Mouse (Mus musculus): Measurements from ENCODE around the gene Ubash3b. TPM values are rescaled to one million over a fixed set of nuclear protein-coding genes. Genes with fewer than 3 reads are reported as not detected.

Ubash3b gene
- polyA plus RNA-seq, 1 experiment from 2014 or later, result 8.1 TPM

DNA sequence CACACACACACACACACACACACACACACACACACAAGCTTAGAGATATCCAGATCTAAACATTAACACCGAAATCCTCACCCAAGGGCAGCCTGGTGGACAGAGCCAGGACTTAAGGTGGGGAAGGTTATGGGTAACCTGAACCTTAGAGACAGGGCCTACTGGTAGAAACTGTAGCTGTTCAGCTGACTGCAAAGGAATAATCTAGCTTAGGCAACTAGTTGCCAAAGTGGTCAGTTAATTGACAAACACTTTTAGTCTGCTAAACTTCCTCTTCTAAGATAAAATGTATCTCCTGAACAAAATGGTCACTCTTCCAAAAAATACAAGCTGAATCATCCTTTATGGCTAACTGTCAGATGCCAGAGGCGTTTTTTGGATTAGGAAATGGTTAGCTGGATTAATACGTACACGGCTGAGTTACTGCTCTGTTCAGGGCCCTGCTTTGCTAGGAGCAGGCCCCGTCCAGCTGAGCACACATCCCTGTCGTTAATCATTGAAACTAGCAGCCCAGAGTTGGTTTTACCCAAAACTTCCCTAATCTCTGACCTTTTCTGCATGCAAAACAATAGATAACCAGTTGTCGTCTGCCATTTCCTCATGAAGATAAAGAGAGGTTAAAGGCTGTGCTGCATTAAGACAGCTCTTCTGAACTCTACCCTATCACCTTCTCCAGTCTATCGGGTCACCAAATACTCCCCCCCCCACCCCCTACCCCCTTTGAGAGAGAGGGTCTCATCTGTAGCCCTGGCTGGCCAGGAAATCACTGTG is 102.5 kb downstream of the Ubash3b start:
- Histone ChIP-seq H3K4me3 (no peak overlapping the region), H3K9ac (replicated peaks) (no peak overlapping the region), H3K36me3 (no peaks in the 10 kb centered on the region), H3K9me3 (no peaks in the 10 kb centered on the region), H3K27ac (replicated peaks) (no peak overlapping the region), H3K4me1 (peaks cover 9% of the 10 kb centered on the region), H3K27me3 (no peaks in the 10 kb centered on the region), H3K4me2 (replicated peaks) (no peak overlapping the region)
- WGBS, result 60% methylated on average over 8 of the region's 8 CpGs
- no peak for ATAC-seq (ENCODE audit: low FRiP score, low read depth)

DNA sequence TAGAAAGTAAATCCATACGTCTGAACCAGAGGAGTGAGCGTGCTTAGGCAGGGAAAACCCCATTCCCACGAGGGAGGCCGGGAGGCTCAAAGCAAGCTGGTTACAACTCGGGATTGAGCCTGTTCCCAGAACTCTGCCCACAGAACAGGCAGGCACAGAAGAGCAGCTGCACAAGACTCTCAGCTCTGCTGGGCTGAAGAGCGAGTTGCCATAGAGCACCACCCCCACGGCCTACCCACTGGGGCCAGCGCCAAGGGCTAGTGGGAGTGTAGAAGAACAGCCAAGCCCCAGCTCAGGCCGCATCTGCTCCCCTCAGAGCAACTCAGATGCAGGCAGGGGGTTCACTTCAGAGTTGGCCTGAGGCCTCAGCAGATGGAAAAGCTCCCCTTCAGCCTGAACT is 107.3 kb downstream of the Ubash3b start:
- Histone ChIP-seq H3K4me1 (peaks cover 9% of the 10 kb centered on the region; the same call in 1 of the 2 replicates), H3K36me3 (no peaks in the 10 kb centered on the region), H3K9ac (replicated peaks) (no peak overlapping the region), H3K4me3 (no peak overlapping the region), H3K27me3 (no peaks in the 10 kb centered on the region), H3K4me2 (replicated peaks) (no peak overlapping the region), H3K27ac (replicated peaks) (no peak overlapping the region), H3K9me3 (no peaks in the 10 kb centered on the region)
- 89% methylated on average over 9 of the region's 9 CpGs for WGBS
- no peak for ATAC-seq (ENCODE audit: low FRiP score, low read depth)

DNA sequence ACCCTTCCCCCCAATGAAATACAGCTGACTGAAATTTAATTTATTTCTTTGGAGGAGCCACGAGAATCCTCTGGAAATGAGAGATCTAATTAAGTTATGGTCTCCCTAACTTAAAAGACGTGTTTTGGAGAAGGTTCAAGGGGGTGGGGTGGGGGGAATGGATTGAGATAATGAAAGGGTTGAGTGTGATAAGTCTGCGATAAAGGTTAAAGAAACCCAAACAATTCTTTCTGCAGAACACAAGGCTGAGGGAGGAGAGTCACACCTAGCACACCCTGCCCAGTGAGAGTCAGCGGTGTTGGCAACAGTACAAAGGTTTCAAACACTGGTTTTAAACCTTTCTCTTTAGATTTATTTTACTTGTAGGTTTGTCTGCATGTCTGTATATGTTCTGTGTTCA is 108.0 kb downstream of the Ubash3b start:
- no peaks in the 10 kb centered on the region for H3K36me3 ChIP-seq
- no peak overlapping the region for H3K27ac ChIP-seq (replicated peaks)
- H3K9me3 ChIP-seq, result no peaks in the 10 kb centered on the region
- H3K4me3 ChIP-seq, result no peak overlapping the region
- 68% methylated on average over 4 of the region's 4 CpGs for WGBS
- H3K27me3 ChIP-seq, result no peaks in the 10 kb centered on the region
- no peak for ATAC-seq (ENCODE audit: low FRiP score, low read depth)
- H3K4me2 ChIP-seq (replicated peaks), result no peak overlapping the region
- H3K4me1 ChIP-seq, result peaks cover 9% of the 10 kb centered on the region; the same call in 1 of the 2 replicates
- no peak overlapping the region for H3K9ac ChIP-seq (replicated peaks)

DNA sequence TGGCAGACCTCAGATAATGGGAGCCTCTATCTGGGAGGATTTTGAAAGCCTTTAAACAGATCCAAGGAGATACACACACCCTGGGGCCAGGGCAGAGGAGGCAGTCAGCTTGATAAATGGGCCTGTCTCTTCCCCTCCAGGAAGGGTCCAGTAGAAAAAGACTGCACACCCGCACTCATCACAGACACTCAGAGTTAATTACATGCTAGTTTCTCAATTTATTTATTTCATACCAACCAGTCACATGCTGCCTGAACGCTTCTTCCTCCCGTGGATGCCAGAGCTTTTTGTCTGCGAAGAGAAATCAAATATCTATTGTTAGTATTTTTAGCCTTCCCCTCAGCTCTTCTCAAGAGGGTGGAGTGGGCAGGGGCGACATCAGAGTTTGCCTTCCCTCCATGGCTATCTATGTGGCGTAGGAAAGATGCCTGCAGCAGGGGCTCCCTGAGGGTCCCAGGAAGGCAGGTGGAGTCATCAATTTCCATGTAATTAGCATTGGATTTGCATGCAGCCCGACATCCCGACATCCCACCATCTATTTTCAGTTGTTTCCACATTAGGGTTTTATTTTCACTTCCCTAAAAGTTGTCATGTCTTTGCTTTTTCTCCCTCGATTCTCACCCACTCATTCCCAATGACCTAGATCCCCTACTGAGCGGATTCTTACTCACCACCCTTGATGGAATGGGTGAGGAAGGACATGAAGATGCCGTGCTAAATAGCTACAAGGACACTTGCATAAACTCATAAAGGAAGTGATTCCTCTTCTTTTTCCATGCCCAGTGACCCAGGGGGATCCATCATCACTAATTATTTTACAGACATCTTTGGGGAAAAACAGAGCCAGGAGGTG is 110.2 kb downstream of the Ubash3b start:
- ATAC-seq (ENCODE audit: low FRiP score, low read depth), result no peak
- H3K9me3 ChIP-seq, result no peaks in the 10 kb centered on the region
- no peaks in the 10 kb centered on the region for H3K27me3 ChIP-seq
- peaks cover 9% of the 10 kb centered on the region; the same call in 1 of the 2 replicates for H3K4me1 ChIP-seq
- H3K36me3 ChIP-seq, result no peaks in the 10 kb centered on the region
- no peak overlapping the region for H3K4me2 ChIP-seq (replicated peaks)
- H3K9ac ChIP-seq (replicated peaks), result no peak overlapping the region
- WGBS, result 68% methylated on average over 11 of the region's 11 CpGs
- no peak overlapping the region for H3K4me3 ChIP-seq
- H3K27ac ChIP-seq (replicated peaks), result peak overlapping the region; percentile 46; the same call in 1 of the 2 replicates

DNA sequence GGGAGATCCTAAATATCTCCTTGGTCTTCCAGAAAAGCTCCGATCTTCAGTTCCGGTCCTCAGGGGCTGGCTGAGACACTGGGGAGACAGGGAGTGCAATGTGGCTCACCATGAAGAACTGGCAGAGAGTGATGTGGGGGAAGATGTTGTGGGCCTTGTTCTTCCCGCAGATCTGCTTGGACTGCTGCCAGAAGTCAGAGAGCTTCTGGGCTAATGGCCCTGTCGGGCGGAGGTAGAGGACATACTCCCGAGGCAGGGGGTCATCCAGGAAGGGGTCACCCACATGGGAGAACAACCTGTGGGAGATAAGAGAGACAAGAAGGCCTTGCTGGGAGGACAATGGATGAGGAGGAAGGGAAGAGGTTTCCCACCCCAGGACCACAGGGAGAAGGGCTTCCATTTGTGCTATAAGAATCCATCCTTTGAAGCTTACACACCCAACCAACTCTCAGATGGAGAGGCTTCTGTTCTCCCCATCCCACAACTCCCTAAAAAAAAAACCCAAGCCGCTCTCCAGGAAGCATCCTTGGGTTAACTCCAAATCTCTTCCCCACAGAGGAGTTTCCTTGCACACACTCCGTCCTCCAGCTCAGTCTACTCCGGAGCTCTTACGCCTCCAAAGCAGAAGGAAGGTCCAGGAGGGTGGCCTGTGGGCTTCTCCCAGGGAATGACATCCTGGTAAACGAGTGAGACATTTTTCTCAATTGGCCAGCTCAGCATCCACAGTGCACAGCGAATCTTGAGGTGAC is 111.0 kb downstream of the Ubash3b start:
- Histone ChIP-seq H3K27me3 (no peaks in the 10 kb centered on the region), H3K36me3 (no peaks in the 10 kb centered on the region), H3K4me3 (no peak overlapping the region), H3K4me1 (peaks cover 10% of the 10 kb centered on the region; the same call in 1 of the 2 replicates), H3K4me2 (replicated peaks) (no peak overlapping the region), H3K27ac (replicated peaks) (0 out of 2 replicates have a peak overlapping the region, but pooled peaks have one; percentile 46), H3K9ac (replicated peaks) (no peak overlapping the region), H3K9me3 (no peaks in the 10 kb centered on the region)
- WGBS, result 83% methylated on average over 12 of the region's 12 CpGs
- ATAC-seq (ENCODE audit: low FRiP score, low read depth), result no peak

DNA sequence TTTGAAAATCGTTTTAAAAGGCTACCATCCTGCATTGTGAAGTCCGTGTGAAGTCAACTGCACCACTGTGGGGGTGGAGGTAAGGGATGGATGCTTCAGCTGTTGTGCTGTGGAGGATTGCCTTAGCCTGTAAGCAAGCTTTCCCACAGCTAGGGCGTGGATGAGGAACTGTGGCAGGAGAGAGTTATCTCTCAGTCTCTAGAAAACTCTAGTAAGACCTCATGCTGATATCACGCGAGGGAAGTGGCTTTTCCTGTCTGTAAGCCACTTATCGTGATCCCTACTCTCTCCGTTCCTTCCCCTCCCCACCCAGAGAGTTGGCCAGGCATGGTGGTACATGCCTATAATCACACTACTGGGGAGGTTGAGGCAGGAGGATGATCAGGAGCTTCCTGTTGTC is 112.2 kb downstream of the Ubash3b start:
- no peak overlapping the region for H3K4me3 ChIP-seq
- no peak overlapping the region for H3K9ac ChIP-seq (replicated peaks)
- no peaks in the 10 kb centered on the region for H3K27me3 ChIP-seq
- no peak for ATAC-seq (ENCODE audit: low FRiP score, low read depth)
- peaks cover 12% of the 10 kb centered on the region; the same call in 1 of the 2 replicates for H3K4me1 ChIP-seq
- no peaks in the 10 kb centered on the region for H3K9me3 ChIP-seq
- no peak overlapping the region for H3K4me2 ChIP-seq (replicated peaks)
- no peak overlapping the region for H3K27ac ChIP-seq (replicated peaks)
- 85% methylated on average over 7 of the region's 7 CpGs for WGBS
- H3K36me3 ChIP-seq, result no peaks in the 10 kb centered on the region

DNA sequence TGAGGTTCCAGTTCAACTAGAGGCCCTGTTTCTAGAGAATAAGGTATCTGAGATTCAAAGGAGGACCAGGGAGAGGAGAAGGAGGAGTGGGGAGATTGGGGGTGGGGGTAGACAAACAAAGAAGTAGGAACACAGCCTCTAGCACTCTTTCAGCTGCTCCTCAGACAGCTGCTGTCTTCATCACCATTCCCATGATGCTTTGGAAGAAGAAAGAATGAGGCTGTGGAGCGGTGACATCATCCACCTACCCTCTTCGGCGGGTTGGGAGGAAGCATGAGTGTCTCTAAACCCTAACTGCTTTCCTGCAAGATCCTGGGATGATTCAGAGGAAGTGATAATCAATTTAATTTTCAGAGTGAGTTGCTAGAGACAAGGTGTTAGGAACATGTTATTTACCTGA is 112.7 kb downstream of the Ubash3b start:
- no peaks in the 10 kb centered on the region for H3K27me3 ChIP-seq

DNA sequence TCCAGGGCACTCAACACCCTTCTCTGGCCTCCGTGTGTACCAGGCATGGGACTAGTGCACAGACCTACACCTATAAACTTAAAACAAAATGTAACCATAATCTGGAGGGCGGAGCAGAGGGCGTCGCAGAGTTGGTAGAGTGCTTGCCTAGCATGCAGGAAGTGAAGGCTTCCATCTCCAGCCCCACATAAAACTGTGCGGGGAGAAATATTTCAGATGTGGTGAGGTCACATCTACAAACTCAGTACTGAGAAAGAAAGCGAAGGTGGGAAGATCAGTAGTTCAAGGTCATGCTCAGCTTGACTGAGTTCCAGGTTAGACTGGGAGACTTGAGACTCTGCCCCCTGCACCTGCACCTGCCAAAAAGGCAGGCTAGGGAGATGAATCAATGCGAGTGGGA is 113.3 kb downstream of the Ubash3b start:
- H3K4me3 ChIP-seq, result no peak overlapping the region
- H3K9ac ChIP-seq (replicated peaks), result no peak overlapping the region
- H3K36me3 ChIP-seq, result no peaks in the 10 kb centered on the region
- H3K27ac ChIP-seq (replicated peaks), result no peak overlapping the region
- 93% methylated on average over 7 of the region's 7 CpGs for WGBS
- H3K4me2 ChIP-seq (replicated peaks), result no peak overlapping the region
- H3K9me3 ChIP-seq, result no peaks in the 10 kb centered on the region
- no peak for ATAC-seq (ENCODE audit: low FRiP score, low read depth)
- H3K4me1 ChIP-seq, result peaks cover 12% of the 10 kb centered on the region; the same call in 1 of the 2 replicates
- no peaks in the 10 kb centered on the region for H3K27me3 ChIP-seq

More for the DNA sequence above, 112.7 kb downstream of the Ubash3b start:
- Histone ChIP-seq H3K4me1 (peaks cover 12% of the 10 kb centered on the region; the same call in 1 of the 2 replicates), H3K36me3 (no peaks in the 10 kb centered on the region), H3K4me3 (no peak overlapping the region), H3K9ac (replicated peaks) (no peak overlapping the region), H3K27ac (replicated peaks) (no peak overlapping the region), H3K4me2 (replicated peaks) (no peak overlapping the region), H3K9me3 (no peaks in the 10 kb centered on the region)
- WGBS, result 89% methylated on average over 3 of the region's 3 CpGs
- ATAC-seq (ENCODE audit: low FRiP score, low read depth), result no peak

DNA sequence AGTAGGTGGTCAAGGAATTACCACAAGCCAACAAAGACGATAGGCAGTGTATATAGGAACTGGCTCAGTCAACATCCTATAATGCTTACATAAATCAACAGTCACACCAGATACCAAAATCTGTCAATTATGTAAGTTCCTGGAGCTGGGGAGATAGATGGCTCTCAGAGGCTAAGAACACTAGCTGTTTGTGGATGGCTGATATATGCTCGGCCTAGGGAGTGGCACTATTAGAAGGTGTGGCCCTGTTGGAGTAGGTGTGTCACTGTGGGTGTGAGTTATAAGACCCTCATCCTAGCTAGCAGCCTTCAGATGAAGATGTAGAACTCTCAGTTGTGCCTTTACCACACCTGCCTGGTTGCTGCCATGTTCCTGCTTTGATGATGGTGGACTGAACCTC is 113.8 kb downstream of the Ubash3b start:
- H3K27ac ChIP-seq (replicated peaks), result no peak overlapping the region
- no peak overlapping the region for H3K4me3 ChIP-seq
- H3K4me1 ChIP-seq, result peaks cover 12% of the 10 kb centered on the region; the same call in 1 of the 2 replicates
- H3K4me2 ChIP-seq (replicated peaks), result no peak overlapping the region
- ATAC-seq (ENCODE audit: low FRiP score, low read depth), result no peak
- 95% methylated on average over 2 of the region's 2 CpGs for WGBS
- H3K36me3 ChIP-seq, result no peaks in the 10 kb centered on the region
- H3K9ac ChIP-seq (replicated peaks), result no peak overlapping the region
- no peaks in the 10 kb centered on the region for H3K9me3 ChIP-seq
- H3K27me3 ChIP-seq, result no peaks in the 10 kb centered on the region

DNA sequence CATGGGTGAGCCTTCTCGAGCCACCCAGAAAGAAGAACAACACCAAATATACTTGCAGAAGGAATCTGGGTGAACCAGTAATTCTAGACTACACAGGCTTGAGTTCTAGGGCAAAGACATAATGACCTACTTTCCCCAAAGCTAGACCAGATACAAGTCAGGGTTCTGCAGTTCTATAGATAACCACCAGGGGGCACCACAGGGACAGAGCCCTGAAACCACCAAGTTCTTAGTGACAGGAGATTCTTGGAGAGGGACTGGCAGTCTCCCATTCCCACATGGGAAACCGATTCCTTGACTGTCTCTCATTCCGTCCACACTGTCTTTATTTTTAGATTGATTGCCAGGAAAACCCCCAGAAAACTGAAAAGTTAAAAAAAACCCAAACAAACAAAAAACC is 116.9 kb downstream of the Ubash3b start:
- H3K4me3 ChIP-seq, result no peak overlapping the region
- H3K4me2 ChIP-seq (replicated peaks), result no peak overlapping the region
- no peak for ATAC-seq (ENCODE audit: low FRiP score, low read depth)
- no peaks in the 10 kb centered on the region for H3K27me3 ChIP-seq
- H3K36me3 ChIP-seq, result no peaks in the 10 kb centered on the region
- H3K9me3 ChIP-seq, result no peaks in the 10 kb centered on the region
- H3K4me1 ChIP-seq, result 0 out of 2 replicates have a peak, but pooled peaks cover 3% of the 10 kb centered on the region
- 11% methylated on average over 3 of the region's 3 CpGs for WGBS
- H3K27ac ChIP-seq (replicated peaks), result no peak overlapping the region
- H3K9ac ChIP-seq (replicated peaks), result no peak overlapping the region

DNA sequence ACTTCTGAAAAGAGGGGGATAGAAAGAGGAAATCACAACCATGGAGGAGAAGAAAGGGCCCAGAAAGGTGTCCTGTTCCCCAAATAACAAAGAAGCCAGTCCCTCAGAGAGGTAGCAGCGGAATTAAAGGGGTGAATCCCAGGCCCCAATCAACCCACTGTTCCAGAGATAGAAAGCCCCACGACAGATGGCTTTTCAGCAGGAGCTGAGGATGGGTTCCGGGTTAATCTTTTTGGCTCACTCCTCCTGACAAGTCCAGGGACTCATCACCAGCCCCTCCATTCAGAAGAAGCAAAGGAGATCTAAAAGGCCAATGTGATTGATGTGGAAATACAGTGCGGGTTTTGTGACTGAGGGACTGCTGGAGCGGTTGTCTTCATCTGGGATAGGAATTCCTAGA is 117.9 kb downstream of the Ubash3b start:
- no peak for ATAC-seq (ENCODE audit: low FRiP score, low read depth)
- H3K27ac ChIP-seq (replicated peaks), result no peak overlapping the region
- H3K4me1 ChIP-seq, result 0 out of 2 replicates have a peak, but pooled peaks cover 3% of the 10 kb centered on the region
- no peak overlapping the region for H3K9ac ChIP-seq (replicated peaks)
- H3K4me3 ChIP-seq, result no peak overlapping the region
- WGBS, result 80% methylated on average over 5 of the region's 5 CpGs
- no peaks in the 10 kb centered on the region for H3K27me3 ChIP-seq
- no peaks in the 10 kb centered on the region for H3K9me3 ChIP-seq
- no peaks in the 10 kb centered on the region for H3K36me3 ChIP-seq
- H3K4me2 ChIP-seq (replicated peaks), result no peak overlapping the region

Data from midbrain, embryonic 12.5 days (tissue).